Mouse (Mus musculus): ENCODE measurements around the gene Pdzrn3. TPM values are rescaled to one million over a fixed set of nuclear protein-coding genes. Genes with fewer than 3 reads are reported as not detected.

Gene Pdzrn3
- polyA plus RNA-seq, 1 experiment from 2014 or later: 25.8 TPM

GRCm38 (mm10) chr6:101234349-101234748 lies 143.3 kb downstream of the Pdzrn3 start:
- Histone ChIP-seq H3K9me3 (no peaks in the 10 kb centered on the region), H3K4me3 (no peak overlapping the region)

GRCm38 (mm10) chr6:101233680-101234079 lies 144.0 kb downstream of the Pdzrn3 start:
- 33% methylated on average over 6 of the region's 6 CpGs for WGBS
- Histone ChIP-seq H3K4me1 (replicated peaks) (peaks cover 33% of the 10 kb centered on the region), H3K9me3 (no peaks in the 10 kb centered on the region), H3K27ac (replicated peaks) (no peak overlapping the region), H3K27me3 (no peaks in the 10 kb centered on the region), H3K9ac (no peak overlapping the region), H3K4me3 (no peak overlapping the region), H3K36me3 (no peaks in the 10 kb centered on the region), H3K4me2 (no peak overlapping the region)
- peak; percentile 88 for ATAC-seq (ENCODE audit: low FRiP score, low read depth)

More at GRCm38 (mm10) chr6:101234349-101234748, 143.3 kb downstream of the Pdzrn3 start:
- Histone ChIP-seq H3K27me3 (no peaks in the 10 kb centered on the region), H3K4me1 (replicated peaks) (peaks cover 33% of the 10 kb centered on the region), H3K4me2 (no peak overlapping the region), H3K27ac (replicated peaks) (0 out of 2 replicates have a peak overlapping the region, but pooled peaks have one; percentile 3), H3K36me3 (no peaks in the 10 kb centered on the region), H3K9ac (no peak overlapping the region)
- 20% methylated on average over 10 of the region's 10 CpGs for WGBS
- ATAC-seq (ENCODE audit: low FRiP score, low read depth): no peak

- Histone ChIP-seq H3K9ac (no peak overlapping the region), H3K4me2 (no peak overlapping the region), H3K27ac (replicated peaks) (peak overlapping the region; percentile 12), H3K27me3 (no peaks in the 10 kb centered on the region), H3K4me1 (replicated peaks) (peaks cover 16% of the 10 kb centered on the region), H3K36me3 (no peaks in the 10 kb centered on the region), H3K4me3 (no peak overlapping the region), H3K9me3 (no peaks in the 10 kb centered on the region)
- WGBS: 20% methylated on average over 8 of the region's 8 CpGs
- ATAC-seq (ENCODE audit: low FRiP score, low read depth): no peak
Observed at GRCm38 (mm10) chr6:101227294-101227855, 150.3 kb downstream of the Pdzrn3 start.

- no peak for ATAC-seq (ENCODE audit: low FRiP score, low read depth)
- WGBS: 55% methylated on average over 3 of the region's 3 CpGs
- no peak overlapping the region for H3K4me2 ChIP-seq
Observed at GRCm38 (mm10) chr6:101220307-101220706, 157.4 kb downstream of the Pdzrn3 start.

DNA sequence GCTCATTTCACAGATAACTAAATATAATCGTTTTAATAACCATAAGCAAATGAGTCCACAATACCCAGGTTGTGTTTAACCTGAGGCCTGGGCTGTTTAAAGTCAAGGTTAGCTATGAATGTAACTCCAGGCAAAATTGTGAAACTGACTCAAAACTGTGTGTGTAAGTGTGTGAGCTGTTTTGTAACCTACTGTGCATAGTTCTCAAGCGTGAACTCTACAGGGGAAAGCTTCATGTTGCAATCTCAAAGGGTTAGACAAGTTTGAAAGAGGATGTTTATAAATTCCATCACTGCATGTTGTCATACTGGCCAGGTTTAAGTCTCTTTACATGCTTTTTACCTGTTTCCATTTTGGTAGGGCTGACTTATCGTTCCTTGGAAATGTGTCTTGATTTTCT lies 158.7 kb downstream of the Pdzrn3 start:
- Histone ChIP-seq H3K4me1 (replicated peaks) (peaks cover 5% of the 10 kb centered on the region; the same call in 1 of the 2 replicates), H3K4me3 (no peak overlapping the region), H3K4me2 (no peak overlapping the region), H3K36me3 (no peaks in the 10 kb centered on the region), H3K9ac (no peak overlapping the region), H3K9me3 (no peaks in the 10 kb centered on the region), H3K27ac (replicated peaks) (no peak overlapping the region), H3K27me3 (no peaks in the 10 kb centered on the region)
- ATAC-seq (ENCODE audit: low FRiP score, low read depth): no peak
- 93% methylated on average over 3 of the region's 3 CpGs for WGBS

More at GRCm38 (mm10) chr6:101220307-101220706, 157.4 kb downstream of the Pdzrn3 start:
- no peaks in the 10 kb centered on the region for H3K36me3 ChIP-seq
- H3K27me3 ChIP-seq: no peaks in the 10 kb centered on the region
- H3K9ac ChIP-seq: no peak overlapping the region
- no peaks in the 10 kb centered on the region for H3K9me3 ChIP-seq
- no peak overlapping the region for H3K27ac ChIP-seq (replicated peaks)
- H3K4me1 ChIP-seq (replicated peaks): peaks cover 3% of the 10 kb centered on the region; the same call in 1 of the 2 replicates
- no peak overlapping the region for H3K4me3 ChIP-seq

GRCm38 (mm10) chr6:101218197-101218596 lies 159.5 kb downstream of the Pdzrn3 start:
- H3K9ac ChIP-seq: no peak overlapping the region
- peaks cover 5% of the 10 kb centered on the region; the same call in 1 of the 2 replicates for H3K4me1 ChIP-seq (replicated peaks)
- no peak overlapping the region for H3K4me3 ChIP-seq
- H3K9me3 ChIP-seq: no peaks in the 10 kb centered on the region
- 81% methylated on average over 4 of the region's 4 CpGs for WGBS
- no peak overlapping the region for H3K27ac ChIP-seq (replicated peaks)
- H3K27me3 ChIP-seq: no peaks in the 10 kb centered on the region
- no peak for ATAC-seq (ENCODE audit: low FRiP score, low read depth)
- H3K4me2 ChIP-seq: no peak overlapping the region
- H3K36me3 ChIP-seq: no peaks in the 10 kb centered on the region

- peaks cover 5% of the 10 kb centered on the region; the same call in 1 of the 2 replicates for H3K4me1 ChIP-seq (replicated peaks)
Observed at GRCm38 (mm10) chr6:101217756-101218155, 159.9 kb downstream of the Pdzrn3 start.

GRCm38 (mm10) chr6:101215436-101215791 lies 162.3 kb downstream of the Pdzrn3 start:
- no peak for ATAC-seq (ENCODE audit: low FRiP score, low read depth)
- Histone ChIP-seq H3K4me1 (replicated peaks) (peaks cover 11% of the 10 kb centered on the region; the same call in 1 of the 2 replicates), H3K27ac (replicated peaks) (no peak overlapping the region), H3K9me3 (no peaks in the 10 kb centered on the region), H3K4me2 (no peak overlapping the region), H3K9ac (no peak overlapping the region), H3K27me3 (no peaks in the 10 kb centered on the region), H3K4me3 (no peak overlapping the region), H3K36me3 (no peaks in the 10 kb centered on the region)
- WGBS: 56% methylated on average over 16 of the region's 16 CpGs

More at GRCm38 (mm10) chr6:101217756-101218155, 159.9 kb downstream of the Pdzrn3 start:
- no peak overlapping the region for H3K27ac ChIP-seq (replicated peaks)
- H3K36me3 ChIP-seq: no peaks in the 10 kb centered on the region
- WGBS: 72% methylated on average over 6 of the region's 6 CpGs
- H3K9ac ChIP-seq: no peak overlapping the region
- H3K4me2 ChIP-seq: no peak overlapping the region
- no peak overlapping the region for H3K4me3 ChIP-seq
- ATAC-seq (ENCODE audit: low FRiP score, low read depth): no peak
- H3K27me3 ChIP-seq: no peaks in the 10 kb centered on the region
- H3K9me3 ChIP-seq: no peaks in the 10 kb centered on the region

DNA sequence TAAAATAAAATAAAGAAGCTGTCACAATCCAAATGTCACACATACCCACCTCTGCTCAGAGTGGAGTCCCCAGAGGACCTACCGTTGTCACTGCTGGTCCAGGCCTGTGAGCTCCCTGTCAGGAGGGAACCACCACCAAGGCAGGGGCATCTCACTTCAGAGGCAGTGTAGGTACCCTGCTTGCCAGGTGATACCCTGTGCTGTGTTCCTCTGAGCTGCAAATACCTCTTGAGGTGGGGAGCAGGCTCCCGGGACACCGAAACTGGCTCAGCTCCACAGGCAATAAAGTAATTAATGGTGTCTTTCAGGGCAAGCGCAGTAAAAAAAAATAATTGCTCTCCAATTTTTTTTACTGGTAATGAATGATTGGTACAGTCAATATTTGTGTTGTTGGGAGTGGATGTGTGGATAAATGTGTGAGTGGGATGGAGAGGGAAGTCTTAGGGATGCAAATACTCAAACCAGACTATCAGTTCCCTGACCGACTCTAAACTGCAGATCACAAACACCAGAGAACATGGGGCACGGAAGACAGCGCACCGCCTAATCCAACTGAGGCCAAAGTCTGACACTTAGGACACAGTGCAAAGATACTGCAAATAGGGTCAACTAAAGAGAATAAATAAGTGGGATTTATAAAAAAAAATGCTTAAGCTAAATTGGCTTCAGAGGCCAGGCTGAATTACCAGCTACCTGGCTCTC lies 162.8 kb downstream of the Pdzrn3 start:
- Histone ChIP-seq H3K9ac (no peak overlapping the region), H3K36me3 (no peaks in the 10 kb centered on the region), H3K4me1 (replicated peaks) (peaks cover 11% of the 10 kb centered on the region; the same call in 1 of the 2 replicates), H3K4me2 (no peak overlapping the region), H3K4me3 (no peak overlapping the region), H3K9me3 (no peaks in the 10 kb centered on the region), H3K27ac (replicated peaks) (no peak overlapping the region), H3K27me3 (no peaks in the 10 kb centered on the region)
- 80% methylated on average over 8 of the region's 8 CpGs for WGBS
- ATAC-seq (ENCODE audit: low FRiP score, low read depth): no peak

- no peak overlapping the region for H3K4me3 ChIP-seq
- no peaks in the 10 kb centered on the region for H3K27me3 ChIP-seq
- ATAC-seq (ENCODE audit: low FRiP score, low read depth): no peak
- peaks cover 11% of the 10 kb centered on the region; the same call in 1 of the 2 replicates for H3K4me1 ChIP-seq (replicated peaks)
- H3K36me3 ChIP-seq: no peaks in the 10 kb centered on the region
- H3K9me3 ChIP-seq: no peaks in the 10 kb centered on the region
- WGBS: 53% methylated on average over 5 of the region's 5 CpGs
- H3K4me2 ChIP-seq: no peak overlapping the region
- no peak overlapping the region for H3K9ac ChIP-seq
- no peak overlapping the region for H3K27ac ChIP-seq (replicated peaks)
Observed at GRCm38 (mm10) chr6:101213066-101213465, 164.6 kb downstream of the Pdzrn3 start.

DNA sequence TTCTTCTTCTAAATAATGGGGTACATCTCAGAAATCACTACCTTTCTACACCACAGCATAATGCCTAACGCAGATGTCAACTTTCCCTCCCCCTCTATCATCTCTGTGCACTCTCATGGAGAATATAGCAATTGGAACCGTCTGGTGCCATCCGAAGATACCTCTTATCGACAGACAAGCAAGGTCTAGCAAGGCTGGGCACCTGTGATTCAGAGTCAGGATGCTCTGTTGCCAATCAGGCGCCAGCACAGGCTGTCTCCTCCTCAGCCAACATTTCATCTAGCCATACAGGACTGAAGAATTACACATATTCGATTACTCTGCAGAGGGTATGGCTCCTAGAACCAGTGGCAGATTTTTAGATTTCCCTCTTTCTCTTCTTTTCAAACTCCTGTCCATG lies 165.6 kb downstream of the Pdzrn3 start:
- Histone ChIP-seq H3K9ac (no peak overlapping the region), H3K36me3 (no peaks in the 10 kb centered on the region), H3K9me3 (no peaks in the 10 kb centered on the region), H3K27ac (replicated peaks) (no peak overlapping the region), H3K4me2 (no peak overlapping the region), H3K27me3 (no peaks in the 10 kb centered on the region), H3K4me3 (no peak overlapping the region), H3K4me1 (replicated peaks) (peaks cover 11% of the 10 kb centered on the region; the same call in 1 of the 2 replicates)
- WGBS: 85% methylated on average over 6 of the region's 6 CpGs
- ATAC-seq (ENCODE audit: low FRiP score, low read depth): no peak

DNA sequence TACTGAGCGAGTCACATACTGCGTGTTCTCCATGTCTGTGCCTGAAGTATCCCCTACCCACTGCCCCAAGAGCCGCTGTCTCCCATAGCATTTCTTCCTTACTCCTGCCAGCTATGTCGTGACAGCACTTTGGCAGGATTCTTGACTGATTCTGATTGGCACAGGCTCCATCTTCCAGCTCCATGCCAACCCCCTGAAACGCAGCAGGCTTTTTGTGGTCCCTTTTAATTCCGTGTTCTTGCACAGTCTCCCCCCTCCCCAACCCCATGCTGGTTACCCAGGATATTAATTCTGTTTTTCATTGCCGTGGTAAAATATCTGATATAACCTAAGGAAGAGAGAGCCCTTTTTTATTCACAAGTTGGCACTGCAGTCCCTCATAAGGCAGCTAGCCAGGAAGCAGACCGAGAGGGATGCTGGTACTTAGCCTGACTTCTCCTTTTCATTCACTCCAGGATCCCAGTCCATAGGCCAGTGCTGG lies 166.3 kb downstream of the Pdzrn3 start:
- no peaks in the 10 kb centered on the region for H3K36me3 ChIP-seq
- ATAC-seq (ENCODE audit: low FRiP score, low read depth): peak; percentile 88
- H3K9ac ChIP-seq: no peak overlapping the region
- no peak overlapping the region for H3K4me3 ChIP-seq
- 0 out of 2 replicates have a peak overlapping the region, but pooled peaks have one; percentile 2 for H3K27ac ChIP-seq (replicated peaks)
- H3K9me3 ChIP-seq: no peaks in the 10 kb centered on the region
- H3K4me2 ChIP-seq: no peak overlapping the region
- peaks cover 11% of the 10 kb centered on the region; the same call in 1 of the 2 replicates for H3K4me1 ChIP-seq (replicated peaks)
- no peaks in the 10 kb centered on the region for H3K27me3 ChIP-seq
- WGBS: 55% methylated on average over 8 of the region's 8 CpGs

Data from hindbrain, embryonic 15.5 days (tissue).